Mouse (Mus musculus) midbrain, embryonic 12.5 days (tissue): ENCODE measurements at regions not wholly inside any gene's neighbourhood (a gene's known extent, or its start where the extent isn't known, plus 50 kb on each side); places are given as distances from the start of the nearest gene placed in this dataset.

Experiments used
- ATAC-seq: fragments of 200-750 bp; cut with Nextera tagmentation; 2 replicates; pipeline ENCODE4 v1.8.0; 2017; ENCODE audit warnings: low read depth, moderate TSS enrichment, moderate library complexity; ENCODE audit not compliant: low FRiP score
- H3K27ac ChIP-seq: fragments of 300-500 bp; sonication (generic); replicated peaks from 2 replicates; pipeline ENCODE4 v1.5.1; 2016; ENCODE audit warnings: mild to moderate bottlenecking
- H3K27me3 ChIP-seq: fragments of 300-500 bp; sonication (generic); 2 replicates; pipeline ENCODE4 v1.6.1; 2016; ENCODE audit warnings: mild to moderate bottlenecking
- H3K36me3 ChIP-seq: fragments of 300-500 bp; sonication (generic); 2 replicates; pipeline ENCODE4 v1.6.1; 2016
- H3K4me1 ChIP-seq: fragments of 300-500 bp; sonication (generic); 2 replicates; pipeline ENCODE4 v1.6.1; 2016
- H3K4me2 ChIP-seq: fragments of 300-500 bp; sonication (generic); replicated peaks from 2 replicates; pipeline ENCODE4 v1.6.1; 2016; ENCODE audit warnings: mild to moderate bottlenecking, moderate library complexity
- H3K4me3 ChIP-seq: fragments of 300-500 bp; sonication (generic); 2 replicates; pipeline ENCODE4 v1.5.1; 2016; ENCODE audit warnings: mild to moderate bottlenecking
- H3K9ac ChIP-seq: fragments of 300-500 bp; sonication (generic); replicated peaks from 2 replicates; pipeline ENCODE4 v1.6.1; 2016; ENCODE audit warnings: mild to moderate bottlenecking, moderate library complexity
- H3K9me3 ChIP-seq: fragments of 300-500 bp; sonication (generic); 2 replicates; pipeline ENCODE4 v1.6.1; 2016; ENCODE audit warnings: mild to moderate bottlenecking
- WGBS: fragments of 180-500 bp; shearing (Covaris S2); methylation state at CpG from one replicate; pipeline ENCODE4 v1.1.7; 2016; 5-methylcytosine and 5-hydroxymethylcytosine counted together

DNA sequence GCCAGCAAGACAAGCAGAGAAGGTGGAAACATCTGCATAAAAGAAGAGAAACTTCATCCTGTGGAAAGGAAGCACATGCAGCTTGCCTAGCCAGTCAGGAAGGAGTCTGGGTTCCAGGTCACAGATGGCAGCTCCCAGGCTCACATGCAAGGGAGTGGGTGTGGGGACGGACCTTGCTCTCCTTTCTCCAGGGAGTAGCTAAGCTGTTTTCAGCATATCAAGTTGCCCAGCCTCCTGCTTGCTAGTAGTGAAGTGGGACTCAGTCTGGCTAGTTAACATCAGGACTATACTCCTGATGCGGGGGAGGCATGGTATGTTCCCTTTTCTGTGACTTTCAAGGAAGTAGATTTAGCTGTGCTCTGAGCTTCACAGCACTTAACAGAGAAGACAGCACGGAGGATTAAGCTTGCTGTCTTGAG is 62.0 kb upstream of the Slc4a7 start:
- Histone ChIP-seq H3K27ac (no peak overlapping the region), H3K36me3 (no peaks in the 10 kb centered on the region), H3K4me1 (no peaks in the 10 kb centered on the region), H3K9ac (no peak overlapping the region), H3K4me3 (no peak overlapping the region), H3K27me3 (no peaks in the 10 kb centered on the region; the same call in 1 of the 2 replicates), H3K9me3 (no peaks in the 10 kb centered on the region), H3K4me2 (no peak overlapping the region)
- no peak for ATAC-seq
- 40% methylated on average over 3 of the region's 3 CpGs for WGBS

GRCm38 (mm10) chr14:14640557-14640956 is 61.5 kb upstream of the Slc4a7 start:
- Histone ChIP-seq H3K4me2 (no peak overlapping the region), H3K4me3 (no peak overlapping the region), H3K27ac (no peak overlapping the region), H3K9ac (no peak overlapping the region), H3K36me3 (no peaks in the 10 kb centered on the region), H3K27me3 (no peaks in the 10 kb centered on the region; the same call in 1 of the 2 replicates), H3K4me1 (no peaks in the 10 kb centered on the region), H3K9me3 (no peaks in the 10 kb centered on the region)
- ATAC-seq: no peak

DNA sequence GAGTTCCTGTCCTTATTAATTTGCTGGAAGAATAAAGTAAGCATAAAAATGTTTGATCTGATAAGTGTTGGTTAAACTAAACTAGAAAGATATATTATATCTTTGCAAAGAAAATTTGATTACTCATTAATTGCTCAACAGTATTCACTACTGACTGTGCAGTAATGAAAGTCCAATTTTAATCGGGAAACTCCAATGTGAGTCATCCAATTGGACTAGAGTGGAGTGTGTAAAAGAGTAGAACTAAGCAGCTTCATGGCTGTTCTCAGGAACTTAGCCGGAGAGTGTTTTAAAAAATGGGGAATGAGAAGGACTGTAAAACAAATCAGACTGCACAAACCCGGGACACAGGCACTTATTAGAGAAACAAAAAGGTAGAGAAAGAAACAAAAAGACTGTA is 58.5 kb upstream of the Slc4a7 start:
- Histone ChIP-seq H3K36me3 (no peaks in the 10 kb centered on the region), H3K4me1 (no peaks in the 10 kb centered on the region), H3K27ac (no peak overlapping the region), H3K9me3 (no peaks in the 10 kb centered on the region), H3K4me3 (no peak overlapping the region), H3K27me3 (no peaks in the 10 kb centered on the region), H3K4me2 (no peak overlapping the region), H3K9ac (no peak overlapping the region)
- no peak for ATAC-seq
- 92% methylated on average over 3 of the region's 3 CpGs for WGBS

GRCm38 (mm10) chr14:14645084-14645483 is 57.0 kb upstream of the Slc4a7 start:
- no peaks in the 10 kb centered on the region for H3K27me3 ChIP-seq
- no peaks in the 10 kb centered on the region for H3K36me3 ChIP-seq
- ATAC-seq: no peak
- no peak overlapping the region for H3K27ac ChIP-seq
- no peak overlapping the region for H3K4me2 ChIP-seq
- H3K9me3 ChIP-seq: no peaks in the 10 kb centered on the region
- 76% methylated on average over 3 of the region's 3 CpGs for WGBS
- H3K4me1 ChIP-seq: no peaks in the 10 kb centered on the region
- H3K9ac ChIP-seq: no peak overlapping the region
- no peak overlapping the region for H3K4me3 ChIP-seq
